Mouse (Mus musculus) naive thymus-derived CD4-positive, alpha-beta T cell, adult 2 months (primary cell): ENCODE data around the gene Zfp280d.

Experiments used
- DNase-seq: peaks from one replicate; pipeline ENCODE4 v3.0.0-alpha.2; 2011; ENCODE audit warnings: low read depth

Gene Zfp280d

DNA sequence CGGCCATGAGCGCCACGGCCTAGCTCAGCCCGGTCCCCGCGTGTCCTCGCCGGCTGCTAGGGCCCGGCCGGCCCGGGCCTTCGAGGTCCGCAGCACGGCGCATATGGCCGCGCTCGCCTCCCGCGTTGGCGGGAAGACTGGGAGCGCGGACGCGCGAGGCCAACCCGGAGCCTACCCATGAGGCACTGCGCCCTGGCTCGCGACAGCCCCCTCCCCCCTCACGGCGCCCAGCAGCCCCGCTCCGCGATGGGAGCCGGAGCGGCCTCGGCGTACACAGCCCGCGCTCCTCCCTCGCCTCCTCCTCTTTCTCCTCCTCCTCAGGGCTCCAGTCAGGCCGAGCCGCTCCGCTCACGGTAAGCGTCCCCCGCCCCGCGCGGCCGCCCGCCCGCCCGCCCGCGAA lies at the start of gene Zfp280d:
Gene Zfp280d, plus strand, starts transcription at position 184 of the 400 bp plus-strand sequence.
- DNase-seq, result peak; percentile 93

DNA sequence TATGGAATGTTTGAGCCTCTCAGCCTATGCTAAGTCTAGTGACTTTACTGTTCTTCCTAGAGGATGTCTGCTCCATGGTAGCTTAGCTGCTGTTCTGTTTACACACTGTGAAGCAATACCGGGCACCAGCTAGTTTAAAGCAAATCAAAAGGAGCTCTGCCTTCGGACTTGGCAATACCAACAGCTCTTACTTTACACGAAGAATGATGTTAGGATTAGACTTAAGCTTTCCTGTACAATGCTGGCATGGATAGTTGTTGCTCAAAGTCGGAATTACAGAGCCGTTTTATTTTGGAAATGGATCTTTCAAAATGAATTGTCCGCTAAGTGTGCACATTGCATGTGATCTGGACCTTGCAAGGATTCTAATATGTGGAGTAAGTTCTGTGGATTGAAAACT lies 48.1 kb upstream of the Zfp280d start:
- no peak for DNase-seq

DNA sequence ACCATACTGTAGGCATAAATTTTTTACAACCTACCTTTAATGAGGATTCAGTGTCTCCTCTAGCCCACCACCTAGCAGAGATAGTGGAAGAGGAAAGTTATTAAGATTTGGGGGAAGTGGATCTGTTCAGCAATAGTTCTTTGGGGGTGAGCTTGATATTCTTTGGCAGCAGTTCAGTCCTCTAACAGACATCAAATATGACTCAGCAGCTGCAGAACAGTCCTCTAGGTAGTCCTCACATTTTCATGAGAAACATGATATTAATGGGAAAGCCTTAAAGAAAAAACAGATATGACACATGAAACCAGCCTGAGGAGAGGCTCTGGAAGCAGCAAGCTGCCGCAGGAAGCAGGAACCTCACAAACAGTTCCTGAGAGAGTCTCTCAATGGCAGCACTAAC lies 22.0 kb upstream of the Zfp280d start:
- no peak for DNase-seq

DNA sequence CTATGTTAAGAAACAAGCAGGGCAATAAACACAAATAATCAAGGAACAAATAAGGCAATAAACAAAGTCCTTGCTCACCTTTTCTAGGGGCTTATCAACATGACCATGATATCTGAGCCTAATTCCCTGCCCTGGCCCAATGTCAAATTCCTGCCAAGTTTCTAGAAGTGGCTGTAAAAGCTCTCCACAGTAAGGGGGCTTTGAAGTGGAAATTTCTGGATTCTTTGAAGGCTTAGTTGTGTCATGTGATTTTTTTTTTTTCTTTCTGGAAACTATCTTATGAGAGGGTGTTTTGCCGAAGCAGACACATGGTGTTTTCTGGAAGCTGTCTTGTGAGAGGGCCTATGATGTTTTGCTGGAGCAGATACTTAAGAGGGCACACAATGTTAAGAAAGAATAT lies 19.4 kb upstream of the Zfp280d start:
- no peak for DNase-seq

DNA sequence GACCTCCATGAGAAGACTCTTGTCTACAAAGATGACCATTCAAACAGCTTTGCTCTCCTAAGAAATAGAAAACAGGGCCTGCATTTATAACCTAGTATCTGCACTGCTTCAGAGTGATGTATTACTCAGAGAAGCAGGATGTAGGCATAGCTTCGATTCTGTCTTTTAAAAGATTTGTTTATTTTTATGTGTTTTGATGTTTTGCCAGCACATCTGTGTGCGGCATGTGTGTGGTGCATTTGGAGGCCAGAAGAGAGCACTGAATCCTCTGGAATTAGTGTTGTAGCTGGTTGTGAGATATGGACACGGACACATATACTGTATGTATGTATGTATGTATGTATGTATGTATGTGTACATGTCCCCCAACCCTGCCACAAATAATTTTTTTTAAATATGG lies 18.0 kb upstream of the Zfp280d start:
- no peak for DNase-seq

DNA sequence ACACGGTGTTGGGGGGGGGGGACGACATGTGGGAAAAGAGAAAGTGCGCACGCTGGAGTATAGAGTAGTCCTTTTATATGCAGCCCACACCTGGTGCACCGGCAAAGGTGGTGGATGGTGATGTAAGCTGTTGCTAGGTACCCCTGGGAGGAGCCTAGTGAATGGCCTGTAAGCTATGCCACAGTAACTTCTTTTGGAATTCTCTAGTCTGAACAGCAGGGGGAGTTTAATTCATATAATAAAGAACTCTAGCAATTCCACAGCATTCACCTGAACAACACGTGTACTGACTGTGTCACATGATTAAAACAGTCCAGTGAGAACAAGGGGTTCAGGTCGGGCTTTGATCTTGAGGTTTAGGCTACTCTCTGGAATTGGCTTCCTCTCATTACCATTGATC lies 14.3 kb upstream of the Zfp280d start:
- DNase-seq, result peak; percentile 82

DNA sequence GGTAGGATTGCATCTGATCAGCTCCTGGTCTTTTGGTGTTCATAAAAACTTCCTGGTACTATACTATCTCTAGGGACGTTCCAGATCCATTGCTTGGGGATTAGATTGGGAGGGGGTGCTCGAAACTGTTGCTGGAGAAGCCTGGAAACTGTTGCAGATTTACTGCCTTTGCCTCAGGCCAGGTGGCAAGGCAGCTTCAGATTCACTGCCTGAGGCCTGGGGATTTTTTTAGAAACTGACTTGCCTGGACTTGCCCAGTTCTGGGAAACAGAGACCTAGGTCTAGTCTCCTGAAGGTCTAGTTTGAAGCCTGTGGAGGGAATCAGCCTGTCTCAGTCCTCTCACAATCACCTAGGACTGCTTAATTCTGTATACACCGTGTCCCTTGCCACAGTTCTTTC lies 9.8 kb upstream of the Zfp280d start:
- no peak for DNase-seq

DNA sequence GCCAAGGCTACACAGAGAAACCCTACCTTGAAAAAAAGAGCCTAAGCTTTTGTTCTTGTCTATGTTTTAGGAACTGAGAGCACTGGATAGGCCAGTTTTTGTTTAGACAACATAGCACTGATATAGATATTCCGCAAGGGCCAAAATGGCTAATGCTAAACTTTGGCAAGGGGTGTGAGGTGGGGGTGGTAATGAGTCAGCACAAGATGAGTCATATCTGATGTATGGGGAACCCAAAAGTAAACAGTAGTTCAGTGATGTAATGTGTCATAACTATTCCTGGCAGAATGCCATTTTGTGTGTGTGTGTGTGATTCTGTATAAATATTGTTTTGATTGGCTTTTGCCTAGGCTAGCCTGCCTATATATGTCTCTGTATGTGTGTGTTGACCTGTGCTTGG lies 4.5 kb upstream of the Zfp280d start:
- DNase-seq, result no peak

DNA sequence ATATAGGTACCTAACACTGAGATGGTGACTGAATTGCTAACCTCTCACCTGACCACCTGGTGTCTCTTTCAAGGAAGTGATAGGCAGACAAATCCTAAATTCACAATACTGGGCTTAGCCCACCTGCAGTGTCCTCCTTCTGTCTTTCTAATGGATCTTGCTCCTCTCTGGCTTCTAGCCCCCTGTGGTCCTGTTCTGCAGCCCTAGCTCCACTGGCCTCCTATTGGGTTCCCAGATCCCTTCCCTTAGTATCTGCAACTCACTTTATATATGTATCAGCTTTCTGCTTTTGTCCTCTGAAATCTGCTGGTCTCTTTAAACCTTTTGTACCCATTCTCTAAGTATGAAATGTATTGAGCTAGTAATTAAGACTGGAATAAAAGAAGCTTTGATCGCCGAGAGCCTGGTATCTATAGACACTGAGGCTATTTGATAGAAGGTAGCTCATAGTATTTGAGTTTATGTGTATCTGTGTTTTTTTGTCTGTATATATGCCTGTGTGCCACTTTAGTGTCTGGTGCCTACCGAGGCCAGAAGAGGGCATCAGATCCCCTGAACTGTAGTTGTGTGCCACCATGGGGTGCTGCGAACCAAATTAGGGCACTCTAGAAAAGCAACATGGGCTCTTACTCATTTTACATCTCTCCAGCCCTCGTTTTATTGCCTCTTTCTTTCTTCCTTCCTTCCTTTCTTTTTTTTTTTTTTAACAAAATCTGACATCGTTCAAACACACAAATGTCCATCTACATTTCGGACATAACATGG lies 832 bp upstream of the Zfp280d start:
- DNase-seq, result peak; percentile 44

DNA sequence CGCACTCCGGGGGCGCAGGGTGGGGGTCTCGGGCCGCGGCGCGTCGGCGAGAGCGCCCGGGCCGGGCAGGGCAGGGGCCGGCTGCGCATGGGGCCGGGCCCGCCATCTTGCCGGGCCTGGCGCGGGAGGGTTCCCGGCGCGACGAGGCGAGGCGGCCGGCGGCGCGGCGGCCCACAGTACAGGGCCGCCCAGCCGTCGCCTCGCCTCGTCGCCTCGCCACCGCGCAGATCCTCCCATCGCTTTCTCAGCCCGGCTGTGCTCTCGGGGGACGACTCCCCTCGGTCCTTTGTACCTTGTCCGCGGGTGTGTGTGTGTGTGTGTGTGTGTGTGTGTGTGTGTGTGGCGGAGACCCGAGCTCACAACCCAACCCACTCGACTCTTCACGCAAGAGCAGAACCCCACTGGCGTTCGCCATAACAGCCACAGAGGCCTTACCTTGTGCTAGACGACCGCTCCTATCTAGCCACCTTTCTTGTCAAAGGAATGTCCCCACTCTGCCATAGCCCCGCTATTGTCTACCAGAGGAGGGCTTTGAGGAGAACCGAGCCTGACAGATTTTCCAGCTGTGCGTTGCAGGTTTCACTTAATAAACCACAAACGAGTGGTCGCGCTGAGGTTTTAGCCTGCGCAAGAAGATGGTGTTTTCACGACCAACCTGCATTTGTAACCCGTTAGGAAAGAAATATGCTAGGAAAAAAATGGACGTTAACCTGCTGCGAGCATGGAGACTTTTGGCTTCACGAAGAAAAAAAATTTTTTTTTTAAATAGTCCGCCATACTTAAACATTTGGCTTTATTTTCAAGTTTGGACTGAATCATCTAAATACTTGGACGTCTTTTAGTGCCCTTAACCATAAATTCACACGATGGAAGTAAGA lies 680 bp downstream of the Zfp280d start:
- DNase-seq, result peak; percentile 84

DNA sequence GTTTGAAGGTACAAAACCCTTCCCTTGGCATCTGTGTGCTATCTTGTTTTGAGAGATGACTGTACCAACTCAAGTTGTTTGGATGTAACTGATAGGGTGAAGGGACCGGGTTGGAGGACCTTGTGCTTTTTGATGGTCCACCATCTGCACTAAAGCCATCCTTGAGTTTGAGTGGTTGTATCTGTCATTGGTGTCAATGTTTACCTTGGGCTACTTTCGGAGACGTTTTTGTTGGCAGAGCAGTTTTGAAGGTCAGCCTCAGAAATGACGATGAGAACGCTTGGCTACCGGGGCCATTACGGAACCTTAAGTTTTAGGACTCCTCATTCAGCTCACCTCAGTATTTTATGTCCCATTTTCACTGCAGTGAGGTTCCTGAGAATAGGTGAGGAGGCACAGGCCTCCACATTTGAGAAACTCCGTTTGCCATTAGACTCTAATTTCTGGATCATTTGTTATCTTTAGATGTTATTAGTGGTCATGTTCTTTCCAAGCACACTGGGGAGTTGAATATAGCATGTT lies 1.4 kb downstream of the Zfp280d start:
- no peak for DNase-seq

DNA sequence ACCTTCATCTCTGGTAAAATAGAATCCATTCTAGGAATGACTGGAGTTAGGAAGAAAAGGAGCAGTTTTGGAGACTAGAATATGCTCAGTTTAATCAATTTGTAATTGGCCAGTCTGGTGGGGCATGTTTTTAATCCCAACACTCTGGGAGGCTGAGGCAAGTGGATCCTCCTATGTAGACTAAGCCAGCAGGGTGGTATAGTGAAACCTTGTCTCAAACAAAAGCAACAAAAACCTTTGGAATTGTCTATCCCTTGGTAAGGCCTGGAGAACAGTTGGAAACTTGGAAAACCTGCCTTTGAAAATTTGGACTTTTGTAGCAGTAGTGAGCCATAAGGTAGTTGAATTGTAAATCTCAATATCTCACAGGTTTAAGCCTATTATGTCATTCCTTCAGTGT lies 2.3 kb downstream of the Zfp280d start:
- DNase-seq, result no peak

DNA sequence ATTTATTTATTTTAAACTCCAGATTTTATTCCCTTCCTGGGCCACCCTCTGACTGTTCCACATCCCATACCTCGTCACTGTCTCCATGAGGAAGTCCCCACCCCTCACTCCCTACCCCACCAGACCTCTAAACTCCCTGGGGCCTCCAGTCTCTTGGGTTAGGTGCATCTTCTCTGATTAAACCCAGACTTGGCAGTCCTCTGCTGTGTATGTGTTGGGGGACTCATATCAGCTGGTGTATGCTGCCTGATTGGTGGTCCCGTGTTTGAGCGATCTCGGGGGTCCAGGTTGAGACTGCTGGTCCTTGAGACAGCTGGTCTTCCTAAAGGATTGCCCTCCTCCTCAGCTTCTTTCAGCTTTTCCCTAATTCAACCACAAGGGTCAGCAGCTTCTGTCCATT lies 5.3 kb downstream of the Zfp280d start:
- DNase-seq, result no peak

DNA sequence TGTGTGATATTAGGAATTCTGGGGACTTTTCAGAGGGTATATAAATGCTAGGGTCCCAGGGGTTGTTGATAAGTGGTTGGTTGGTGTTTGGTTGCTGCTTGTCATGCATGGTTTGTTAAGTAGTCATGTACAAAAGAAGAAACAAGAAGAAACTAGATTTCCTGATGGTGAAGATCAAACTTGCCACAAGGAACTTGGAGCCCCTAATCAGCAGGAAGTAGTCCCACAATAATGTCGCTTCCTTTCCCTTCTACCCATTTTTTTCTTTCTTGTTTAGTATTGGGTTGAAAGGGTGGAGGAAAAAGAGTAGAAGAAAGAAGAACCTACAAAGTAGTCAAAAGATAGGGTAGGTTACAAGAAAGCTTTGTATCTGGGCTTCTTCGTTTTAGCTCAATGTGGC lies 13.0 kb downstream of the Zfp280d start:
- peak; percentile 35 for DNase-seq

DNA sequence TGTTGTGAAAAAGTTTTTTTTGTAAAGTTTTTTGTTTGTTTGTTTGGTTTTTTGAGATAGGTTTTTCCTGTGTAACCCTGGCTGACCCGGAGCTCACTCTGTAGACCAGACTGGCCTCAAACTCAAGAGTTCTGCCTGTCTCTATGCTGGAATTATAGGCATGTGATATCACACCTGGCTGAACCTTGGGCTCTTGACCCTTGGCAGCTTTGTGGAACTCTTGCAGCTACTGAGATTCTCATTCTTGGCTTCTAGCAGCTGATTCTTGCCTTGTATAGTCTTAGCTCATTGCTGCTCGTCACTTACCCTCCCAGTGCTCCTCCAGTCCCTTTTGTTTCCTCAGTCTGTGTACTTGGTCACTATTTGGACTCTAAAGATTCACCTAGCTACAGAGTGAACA lies 13.6 kb downstream of the Zfp280d start:
- DNase-seq, result no peak

DNA sequence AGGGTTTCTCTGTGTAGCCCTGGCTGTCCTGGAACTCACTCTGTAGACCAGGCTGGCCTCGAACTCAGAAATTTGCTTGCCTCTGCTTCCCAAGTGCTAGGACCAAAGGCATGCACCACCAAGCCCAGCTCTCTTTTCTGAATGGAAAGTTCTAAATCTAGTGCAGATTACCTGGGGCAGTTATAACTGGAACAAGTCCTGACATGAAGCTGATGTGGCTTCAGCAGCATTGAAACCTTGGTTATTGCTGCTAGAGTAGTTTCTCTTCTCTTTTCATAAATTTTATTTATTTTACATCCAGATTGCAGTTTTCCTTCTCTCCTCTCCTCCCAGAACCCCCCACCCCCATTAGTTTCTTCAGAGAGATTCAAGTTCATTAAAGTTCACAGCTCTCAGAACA lies 14.4 kb downstream of the Zfp280d start:
- no peak for DNase-seq

DNA sequence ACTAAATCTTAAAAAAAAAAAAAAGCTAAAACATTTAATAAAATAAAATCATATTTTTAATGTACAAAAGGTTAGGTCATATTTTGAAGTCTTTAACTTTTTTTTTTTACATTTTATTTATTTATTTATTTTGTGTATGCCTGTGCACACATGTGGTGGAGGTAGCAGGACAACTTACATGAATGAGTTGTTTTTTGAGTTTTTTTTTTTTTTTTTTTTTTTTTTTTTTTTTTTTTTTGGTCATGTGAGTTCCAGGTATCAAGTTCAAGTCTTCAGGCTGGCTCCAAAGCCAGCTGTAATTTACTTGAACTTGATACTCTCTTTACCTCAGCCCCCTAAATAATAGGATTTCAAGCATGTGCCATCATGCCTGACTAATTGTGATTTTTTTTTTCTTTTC lies 19.4 kb downstream of the Zfp280d start:
- DNase-seq, result no peak

DNA sequence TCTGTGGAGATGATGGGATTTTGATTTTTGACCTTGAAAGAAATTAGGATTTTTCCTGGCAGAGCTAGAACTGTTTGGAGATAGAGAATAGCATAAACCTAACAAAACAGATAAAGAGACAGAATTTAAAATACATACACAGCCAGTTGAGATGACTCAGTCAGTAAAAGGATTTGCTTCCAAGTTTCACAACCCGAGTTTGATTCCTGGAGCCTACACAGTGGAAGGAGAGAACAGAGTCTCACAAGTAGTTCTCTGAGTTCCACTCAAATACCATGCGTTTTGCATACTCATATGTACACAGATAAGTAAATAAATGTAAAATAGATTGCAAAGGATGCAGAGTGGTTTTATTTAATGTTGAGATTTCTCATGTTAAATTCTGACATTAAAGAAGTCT lies 35.1 kb downstream of the Zfp280d start:
- DNase-seq, result no peak

DNA sequence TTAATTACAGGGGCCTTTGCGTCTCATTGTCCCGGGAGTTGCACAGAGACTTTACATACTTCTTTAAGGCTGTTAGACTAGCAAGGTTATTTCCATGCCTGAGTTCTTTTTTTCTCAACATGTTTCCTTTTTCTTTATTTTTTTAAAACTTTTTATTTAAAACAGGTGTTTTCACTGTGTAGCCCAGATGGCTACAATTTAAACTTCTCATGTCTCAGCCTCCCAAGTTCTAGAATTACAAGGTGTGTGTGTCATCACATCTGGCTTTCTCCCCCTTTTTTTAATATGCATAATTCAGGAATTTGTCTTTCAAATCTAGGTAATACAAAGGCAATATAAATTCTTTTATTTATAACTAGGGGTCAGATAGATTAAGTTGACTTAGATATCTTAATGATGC lies 58.6 kb downstream of the Zfp280d start:
- DNase-seq, result no peak

DNA sequence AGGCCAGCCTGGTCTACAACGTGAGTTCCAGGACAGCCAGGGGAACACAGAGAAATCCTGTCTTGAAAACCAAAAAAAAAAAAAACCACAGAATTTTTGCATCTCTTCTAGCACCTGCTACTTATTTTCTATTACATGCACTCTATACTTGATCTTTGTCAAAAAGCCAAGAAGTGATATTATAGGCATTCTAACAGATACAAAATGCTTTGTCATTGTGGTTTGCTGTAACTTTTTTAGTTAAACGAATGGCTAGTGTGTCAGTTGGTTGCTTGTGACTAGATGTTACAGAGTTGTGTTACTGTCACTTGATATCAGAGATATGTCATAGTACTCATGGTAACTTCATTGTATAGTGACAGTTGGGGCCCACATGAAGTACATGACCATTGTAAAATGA lies 61.4 kb downstream of the Zfp280d start:
- no peak for DNase-seq

DNA sequence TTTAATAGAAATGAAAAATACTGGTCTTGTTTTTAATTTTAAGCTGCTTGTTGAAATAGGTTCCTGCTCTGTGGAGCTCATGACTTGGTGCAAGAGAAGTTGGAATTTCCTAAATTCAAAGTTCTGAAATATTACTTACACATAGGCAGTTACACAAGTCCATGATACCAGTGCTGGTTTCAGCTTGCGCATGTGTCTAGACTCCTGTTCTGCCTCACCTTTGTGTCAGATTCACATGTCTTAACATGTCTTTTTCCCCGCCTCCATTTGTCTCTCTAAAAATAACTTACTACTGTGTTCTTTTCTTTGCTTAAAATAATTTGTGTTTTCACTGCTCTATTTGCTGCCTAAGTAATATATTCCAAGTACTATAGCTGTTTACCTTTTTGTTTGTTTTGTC lies 64.5 kb downstream of the Zfp280d start:
- DNase-seq, result no peak

DNA sequence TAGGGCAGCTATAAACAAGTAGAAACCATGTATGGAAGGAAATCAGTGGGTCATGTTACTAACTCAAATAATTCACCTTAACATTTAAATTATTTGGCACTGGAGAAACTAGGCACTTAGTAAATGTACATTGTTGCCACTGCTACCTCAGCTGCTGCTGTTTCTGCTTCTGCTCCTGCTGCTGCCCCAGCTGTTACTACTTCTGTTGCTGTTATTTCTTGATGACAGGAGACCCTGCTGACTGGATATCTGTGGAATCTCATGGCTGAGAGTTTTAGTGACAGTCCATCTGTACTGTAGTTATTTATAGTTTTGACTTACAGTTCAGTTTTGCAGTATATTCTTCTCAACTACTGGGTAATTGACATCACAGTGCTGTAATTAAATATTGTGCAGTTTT lies 69.2 kb downstream of the Zfp280d start:
- DNase-seq, result no peak

DNA sequence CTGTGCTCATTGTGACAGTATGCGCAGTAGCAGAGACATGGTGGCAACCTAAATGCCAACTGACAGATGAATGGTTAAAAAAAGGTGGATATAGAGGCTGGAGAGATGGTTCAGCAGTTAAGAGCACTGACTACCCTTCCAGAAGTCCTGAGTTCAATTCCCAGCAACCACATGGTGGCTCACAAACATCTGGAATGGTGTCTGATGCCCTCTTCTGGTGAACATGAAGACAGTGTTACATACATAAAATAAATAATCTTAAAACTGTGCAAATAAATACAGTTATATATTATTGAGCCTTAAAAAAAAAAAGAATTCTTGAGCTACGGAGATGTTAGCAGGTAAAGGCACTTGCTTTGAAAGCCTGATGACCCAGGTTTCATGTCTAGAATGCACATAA lies 97.7 kb downstream of the Zfp280d start:
- no peak for DNase-seq
